Mouse (Mus musculus): ENCODE measurements around the gene Dad1.

- no peak for TF ChIP-seq ZC3H11A (IDR thresholded peaks at IDR 0.05; ENCODE audit: low read depth, low read length)
- no peak for TF ChIP-seq MAFK (IDR thresholded peaks at IDR 0.05; ENCODE audit: borderline replicate concordance, low read depth, low read length)
- no peak for TF ChIP-seq NELFE (IDR thresholded peaks at IDR 0.05; ENCODE audit: low read depth, low read length)
- no peak for TF ChIP-seq MXI1 (IDR thresholded peaks at IDR 0.05; ENCODE audit: low read depth, low read length)
- TF ChIP-seq ETS1 (IDR thresholded peaks at IDR 0.05; ENCODE audit: low read depth, low read length) = no peak
- TF ChIP-seq CTCF (IDR thresholded peaks at IDR 0.05 in 2 of 3, conservative IDR thresholded peaks at IDR 0.05 in 1 of 3; ENCODE audit: control insufficient read depth in 1 of 3, insufficient read depth in 1 of 3, low read depth in 2 of 3, low read length in 3 of 3, poor library complexity in 1 of 3, severe bottlenecking in 1 of 3) = no peak
- TF ChIP-seq POLR2A (IDR thresholded peaks at IDR 0.05; ENCODE audit: control insufficient read depth in 1 of 2, insufficient read depth in 1 of 2, low read depth in 1 of 2, low read length in 2 of 2, poor library complexity in 1 of 2) = no peak
- TF ChIP-seq CHD2 (IDR thresholded peaks at IDR 0.05; ENCODE audit: low read length) = no peak
- TF ChIP-seq TCF12 (IDR thresholded peaks at IDR 0.05; ENCODE audit: low read depth, low read length) = no peak
- TF ChIP-seq HCFC1 (IDR thresholded peaks at IDR 0.05; ENCODE audit: low read depth, low read length) = no peak
- TF ChIP-seq E2F4 (IDR thresholded peaks at IDR 0.05; ENCODE audit: borderline replicate concordance, low read depth, low read length) = no peak
Measured at GRCm38 (mm10) chr14:54230638-54231150, 23.2 kb downstream of the Dad1 start.
